Mouse (Mus musculus): ENCODE results near the gene Abca1.

The Abca1 gene

GRCm38 (mm10) chr4:53149644-53150043 lies 10.1 kb downstream of the Abca1 start:
- DNase-seq (ENCODE audit: low read depth, low spot score), result no peak

- no peak for DNase-seq (ENCODE audit: low read depth, low spot score)
Measured at GRCm38 (mm10) chr4:53148817-53149216, 10.9 kb downstream of the Abca1 start.

GRCm38 (mm10) chr4:53147454-53147853 lies 12.2 kb downstream of the Abca1 start:
- no peak for DNase-seq (ENCODE audit: low read depth, low spot score)

GRCm38 (mm10) chr4:53147046-53147445 lies 12.6 kb downstream of the Abca1 start:
- DNase-seq (ENCODE audit: low read depth, low spot score), result no peak

- DNase-seq (ENCODE audit: low read depth, low spot score), result no peak
Measured at GRCm38 (mm10) chr4:53146227-53146949, 13.3 kb downstream of the Abca1 start.

- DNase-seq (ENCODE audit: low read depth, low spot score), result no peak
Measured at GRCm38 (mm10) chr4:53145434-53146168, 14.1 kb downstream of the Abca1 start.

- DNase-seq (ENCODE audit: low read depth, low spot score), result no peak
Measured at GRCm38 (mm10) chr4:53144571-53144970, 15.1 kb downstream of the Abca1 start.

GRCm38 (mm10) chr4:53144021-53144420 lies 15.7 kb downstream of the Abca1 start:
- DNase-seq (ENCODE audit: low read depth, low spot score), result no peak

GRCm38 (mm10) chr4:53140678-53141077 lies 19.0 kb downstream of the Abca1 start:
- no peak for DNase-seq (ENCODE audit: low read depth, low spot score)

- DNase-seq (ENCODE audit: low read depth, low spot score), result no peak
Measured at GRCm38 (mm10) chr4:53139495-53139894, 20.2 kb downstream of the Abca1 start.

- no peak for DNase-seq (ENCODE audit: low read depth, low spot score)
Measured at GRCm38 (mm10) chr4:53138974-53139373, 20.7 kb downstream of the Abca1 start.

- DNase-seq (ENCODE audit: low read depth, low spot score), result no peak
Measured at GRCm38 (mm10) chr4:53137087-53137486, 22.6 kb downstream of the Abca1 start.

- DNase-seq (ENCODE audit: low read depth, low spot score), result no peak
Measured at GRCm38 (mm10) chr4:53134816-53135215, 24.9 kb downstream of the Abca1 start.

GRCm38 (mm10) chr4:53133995-53134394 lies 25.7 kb downstream of the Abca1 start:
- DNase-seq (ENCODE audit: low read depth, low spot score), result no peak

GRCm38 (mm10) chr4:53131538-53131937 lies 28.2 kb downstream of the Abca1 start:
- no peak for DNase-seq (ENCODE audit: low read depth, low spot score)

- no peak for DNase-seq (ENCODE audit: low read depth, low spot score)
Measured at GRCm38 (mm10) chr4:53130622-53131517, 28.8 kb downstream of the Abca1 start.

- no peak for DNase-seq (ENCODE audit: low read depth, low spot score)
Measured at GRCm38 (mm10) chr4:53129716-53130301, 29.9 kb downstream of the Abca1 start.

- no peak for DNase-seq (ENCODE audit: low read depth, low spot score)
Measured at GRCm38 (mm10) chr4:53127266-53127665, 32.4 kb downstream of the Abca1 start.

- no peak for DNase-seq (ENCODE audit: low read depth, low spot score)
Measured at GRCm38 (mm10) chr4:53126794-53127193, 32.9 kb downstream of the Abca1 start.

- no peak for DNase-seq (ENCODE audit: low read depth, low spot score)
Measured at GRCm38 (mm10) chr4:53124837-53125490, 34.7 kb downstream of the Abca1 start.

- no peak for DNase-seq (ENCODE audit: low read depth, low spot score)
Measured at GRCm38 (mm10) chr4:53122310-53122709, 37.4 kb downstream of the Abca1 start.
